Mouse (Mus musculus) midbrain, embryonic 16.5 days (tissue): ENCODE results near the gene Anxa3. TPM values are rescaled to one million over a fixed set of nuclear protein-coding genes. Genes with fewer than 3 reads are reported as not detected.

Source experiments
- ATAC-seq: fragments of 200-750 bp; cut with Nextera tagmentation; 2 replicates; pipeline ENCODE4 v1.8.0; 2017; ENCODE audit warnings: moderate TSS enrichment
- H3K27ac ChIP-seq: fragments of 300-500 bp; sonication (generic); 2 replicates; pipeline ENCODE4 v1.5.1; 2014; ENCODE audit warnings: mild to moderate bottlenecking, low read length, mixed read lengths
- H3K27me3 ChIP-seq: fragments of 300-500 bp; sonication (generic); 2 replicates; pipeline ENCODE4 v1.6.1; 2014; ENCODE audit warnings: low read depth, low read length, mixed read lengths; ENCODE audit not compliant: control insufficient read depth, insufficient read depth
- H3K36me3 ChIP-seq: fragments of 300-500 bp; sonication (generic); 2 replicates; pipeline ENCODE4 v1.6.1; 2014; ENCODE audit warnings: mild to moderate bottlenecking, low read length, moderate library complexity, mixed read lengths; ENCODE audit not compliant: control insufficient read depth, insufficient read depth
- H3K4me1 ChIP-seq: fragments of 300-500 bp; sonication (generic); 2 replicates; pipeline ENCODE4 v1.6.1; 2014; ENCODE audit warnings: mild to moderate bottlenecking, low read length, mixed read lengths; ENCODE audit not compliant: control insufficient read depth, insufficient read depth
- H3K4me2 ChIP-seq: fragments of 300-500 bp; sonication (generic); 2 replicates; pipeline ENCODE4 v1.6.1; 2014; ENCODE audit warnings: mild to moderate bottlenecking, low read length, mixed read lengths
- H3K4me3 ChIP-seq: fragments of 300-500 bp; sonication (generic); 2 replicates; pipeline ENCODE4 v1.5.1; 2014; ENCODE audit warnings: low read depth, mild to moderate bottlenecking, low read length, moderate library complexity, mixed read lengths
- H3K9ac ChIP-seq: fragments of 300-500 bp; sonication (generic); 2 replicates; pipeline ENCODE4 v1.6.1; 2014; ENCODE audit warnings: low read depth, low read length, mixed read lengths
- H3K9me3 ChIP-seq: fragments of 300-500 bp; sonication (generic); replicated peaks from 2 replicates; pipeline ENCODE4 v1.6.1; 2014; ENCODE audit warnings: mild to moderate bottlenecking, low read length, mixed read lengths; ENCODE audit not compliant: control insufficient read depth, poor library complexity, severe bottlenecking
- WGBS: fragments of 180-500 bp; shearing (Covaris S2); extraction: QIAGEN DNeasy Blood & Tissue Kit; methylation state at CpG from one replicate; pipeline ENCODE4 v1.1.7; 2014; 5-methylcytosine and 5-hydroxymethylcytosine counted together
- polyA plus RNA-seq: library from polyadenylated mRNA; unstranded; fragments of >200 nt; fragmentation: Nextera tagmentation; extraction: Ambion mirVana; gene quantifications from 2 replicates; pipeline ENCODE4 v1.2.1, GENCODE M21; 2015

Gene Anxa3
- polyA plus RNA-seq, 1 experiment from 2014 or later, result 23.3 TPM

DNA sequence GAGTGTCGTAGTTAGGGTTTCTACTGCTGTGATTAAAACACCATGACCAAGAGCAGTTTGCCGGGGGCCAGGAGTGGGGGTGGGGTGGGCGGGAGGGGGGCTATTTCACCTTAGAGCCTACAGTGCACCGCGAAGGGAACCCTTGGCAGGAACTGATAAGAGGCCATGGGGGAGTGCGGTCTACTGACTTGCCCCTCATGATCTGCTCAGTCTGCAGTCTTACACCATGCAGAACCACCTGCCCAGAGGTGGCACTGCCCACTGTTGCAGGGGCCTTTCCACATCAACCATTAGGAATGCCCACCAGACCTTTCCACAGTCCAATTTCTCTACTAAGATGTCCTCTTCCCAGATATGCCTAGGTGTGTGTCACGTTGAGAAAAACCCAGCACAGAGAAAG lies 92.1 kb downstream of the Anxa3 start:
- Histone ChIP-seq H3K4me3 (no peak overlapping the region), H3K9ac (no peak overlapping the region), H3K9me3 (no peaks in the 10 kb centered on the region), H3K4me2 (no peak overlapping the region), H3K4me1 (no peaks in the 10 kb centered on the region), H3K27ac (no peak overlapping the region), H3K27me3 (no peaks in the 10 kb centered on the region), H3K36me3 (no peaks in the 10 kb centered on the region)
- no peak for ATAC-seq
- WGBS, result 90% methylated on average over 7 of the region's 7 CpGs

GRCm38 (mm10) chr5:96888396-96888795 lies 95.3 kb downstream of the Anxa3 start:
- 98% methylated on average over 3 of the region's 3 CpGs for WGBS
- Histone ChIP-seq H3K9ac (no peak overlapping the region), H3K4me1 (no peaks in the 10 kb centered on the region), H3K9me3 (no peaks in the 10 kb centered on the region), H3K27ac (no peak overlapping the region), H3K27me3 (no peaks in the 10 kb centered on the region), H3K36me3 (no peaks in the 10 kb centered on the region), H3K4me3 (no peak overlapping the region), H3K4me2 (no peak overlapping the region)
- ATAC-seq, result no peak

- Histone ChIP-seq H3K27ac (no peak overlapping the region), H3K4me2 (no peak overlapping the region), H3K9ac (no peak overlapping the region), H3K4me1 (no peaks in the 10 kb centered on the region), H3K9me3 (no peaks in the 10 kb centered on the region), H3K36me3 (no peaks in the 10 kb centered on the region), H3K4me3 (no peak overlapping the region), H3K27me3 (no peaks in the 10 kb centered on the region)
- 68% methylated on average over 5 of the region's 5 CpGs for WGBS
- ATAC-seq, result peak; percentile 76; the same call in 1 of the 2 replicates
Measured at GRCm38 (mm10) chr5:96890367-96890766, 97.2 kb downstream of the Anxa3 start.

Other genes with a start within 250 kb of the Anxa3 start
- gene Bmp2k, start 204.3 kb downstream of the Anxa3 start, polyA plus RNA-seq, result 8.3 and 9.5 TPM in 2 replicates